Mouse (Mus musculus) neural tube, embryonic 11.5 days (tissue): ENCODE results near the gene Wdr47. TPM values are rescaled to one million over a fixed set of nuclear protein-coding genes. Genes with fewer than 3 reads are reported as not detected.
"Not testable (repeated sequence)": the region's sequence is repeated elsewhere in the genome, so short reads cannot be mapped to it uniquely, and the experiment has no call there.

Experiments used
- ATAC-seq: fragments of 200-750 bp; cut with Nextera tagmentation; 2 replicates; pipeline ENCODE4 v1.8.0; 2017; ENCODE audit warnings: moderate number of reproducible peaks, mild to moderate bottlenecking, moderate TSS enrichment, moderate library complexity; ENCODE audit not compliant: insufficient read depth, low FRiP score, low TSS enrichment
- DNase-seq: peaks from one replicate; pipeline ENCODE4 v3.0.0-alpha.2; 2015; ENCODE audit warnings: low spot score
- H3K27ac ChIP-seq: fragments of 300-500 bp; sonication (generic); 2 replicates; pipeline ENCODE4 v1.5.1; 2014; ENCODE audit warnings: low read depth, mild to moderate bottlenecking, low read length
- H3K27me3 ChIP-seq: fragments of 300-500 bp; sonication (generic); 2 replicates; pipeline ENCODE4 v1.6.1; 2014; ENCODE audit warnings: mild to moderate bottlenecking, low read length, mixed read lengths; ENCODE audit not compliant: control insufficient read depth, insufficient read depth
- H3K36me3 ChIP-seq: fragments of 300-500 bp; sonication (generic); 2 replicates; pipeline ENCODE4 v1.6.1; 2014; ENCODE audit warnings: mild to moderate bottlenecking, low read length, moderate library complexity, mixed read lengths; ENCODE audit not compliant: control insufficient read depth, insufficient read depth
- H3K4me1 ChIP-seq: fragments of 300-500 bp; sonication (generic); 2 replicates; pipeline ENCODE4 v1.6.1; 2014; ENCODE audit warnings: low read length, mixed read lengths; ENCODE audit not compliant: control insufficient read depth, insufficient read depth
- H3K4me2 ChIP-seq: fragments of 300-500 bp; sonication (generic); 2 replicates; pipeline ENCODE4 v1.6.1; 2014; ENCODE audit warnings: low read depth, mild to moderate bottlenecking, moderate library complexity
- H3K4me3 ChIP-seq: fragments of 300-500 bp; sonication (generic); 2 replicates; pipeline ENCODE4 v1.5.1; 2014; ENCODE audit warnings: low read depth, low read length
- H3K9ac ChIP-seq: fragments of 300-500 bp; sonication (generic); 2 replicates; pipeline ENCODE4 v1.6.1; 2014; ENCODE audit warnings: mild to moderate bottlenecking, low read length
- H3K9me3 ChIP-seq: fragments of 300-500 bp; sonication (generic); 2 replicates; pipeline ENCODE4 v1.6.1; 2016; ENCODE audit warnings: low read length; ENCODE audit not compliant: control insufficient read depth
- WGBS: fragments of 180-500 bp; shearing (Covaris S2); extraction: QIAGEN DNeasy Blood & Tissue Kit; methylation state at CpG from one replicate; pipeline ENCODE4 v1.1.7; 2014; 5-methylcytosine and 5-hydroxymethylcytosine counted together
- microRNA-seq: library from miRNA; unstranded; fragments of <30 nt; microRNA quantifications from one replicate; pipeline ENCODE4, GENCODE M21; 2016
- polyA plus RNA-seq: library from polyadenylated mRNA; unstranded; fragments of >200 nt; fragmentation: Nextera tagmentation; extraction: Ambion mirVana; gene quantifications from 2 replicates; pipeline ENCODE4 v1.2.1, GENCODE M21; 2014

The Wdr47 gene
- polyA plus RNA-seq, 1 experiment from 2014 or later, result 54.6 TPM

DNA sequence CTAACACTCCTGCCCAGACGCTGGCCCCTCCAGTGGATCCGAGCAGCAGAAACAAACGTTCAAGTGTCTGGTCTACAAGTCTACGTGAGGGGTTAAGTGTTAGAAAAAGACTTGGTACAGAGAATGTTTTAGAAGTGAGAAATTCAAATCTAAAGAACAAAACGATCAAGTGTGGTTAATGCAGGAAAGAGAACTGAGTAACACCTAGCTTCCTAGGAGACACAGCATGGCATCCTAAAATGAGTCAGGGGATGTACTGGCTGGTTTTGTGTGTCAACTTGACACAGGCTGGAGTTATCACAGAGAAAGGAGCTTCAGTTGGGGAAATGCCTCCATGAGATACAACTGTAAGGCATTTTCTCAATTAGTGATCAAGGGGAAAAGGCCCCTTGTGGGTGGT, 92.5 kb downstream of the Wdr47 start:
- H3K4me2 ChIP-seq, H3K27me3 ChIP-seq, H3K4me1 ChIP-seq, H3K9me3 ChIP-seq, DNase-seq, H3K9ac ChIP-seq, H3K27ac ChIP-seq, H3K4me3 ChIP-seq, ATAC-seq: not testable (repeated sequence)
- WGBS, result 94% methylated on average over 5 of the region's 5 CpGs
- peaks cover 24% of the 10 kb centered on the region for H3K36me3 ChIP-seq

DNA sequence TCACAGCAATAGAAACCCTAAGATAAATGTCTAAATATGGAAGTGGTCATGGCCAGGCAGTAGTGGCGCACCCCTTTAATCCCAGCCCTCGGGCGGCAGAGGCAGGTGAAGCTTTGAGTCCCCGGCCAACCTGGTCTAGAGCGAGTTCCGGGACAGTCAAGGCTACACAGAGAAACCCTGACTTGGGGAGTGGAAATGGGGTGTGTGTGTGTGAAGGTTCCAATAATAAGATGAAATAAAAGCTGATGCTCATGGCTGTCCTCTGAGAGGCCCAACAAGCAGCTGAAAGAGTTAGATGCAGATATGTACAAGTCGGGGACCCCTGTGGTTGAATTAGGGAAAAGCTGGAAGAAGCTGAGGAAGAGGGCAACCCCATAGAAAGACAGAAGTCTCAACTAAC, 94.6 kb downstream of the Wdr47 start:
- Histone ChIP-seq H3K27me3 (no peaks in the 10 kb centered on the region), H3K9me3 (no peaks in the 10 kb centered on the region), H3K36me3 (peaks cover 20% of the 10 kb centered on the region), H3K4me3 (no peak overlapping the region), H3K9ac (no peak overlapping the region), H3K4me2 (no peak overlapping the region), H3K4me1 (no peaks in the 10 kb centered on the region), H3K27ac (no peak overlapping the region)
- 95% methylated on average over 7 of the region's 7 CpGs for WGBS
- no peak for ATAC-seq
- DNase-seq, result no peak

DNA sequence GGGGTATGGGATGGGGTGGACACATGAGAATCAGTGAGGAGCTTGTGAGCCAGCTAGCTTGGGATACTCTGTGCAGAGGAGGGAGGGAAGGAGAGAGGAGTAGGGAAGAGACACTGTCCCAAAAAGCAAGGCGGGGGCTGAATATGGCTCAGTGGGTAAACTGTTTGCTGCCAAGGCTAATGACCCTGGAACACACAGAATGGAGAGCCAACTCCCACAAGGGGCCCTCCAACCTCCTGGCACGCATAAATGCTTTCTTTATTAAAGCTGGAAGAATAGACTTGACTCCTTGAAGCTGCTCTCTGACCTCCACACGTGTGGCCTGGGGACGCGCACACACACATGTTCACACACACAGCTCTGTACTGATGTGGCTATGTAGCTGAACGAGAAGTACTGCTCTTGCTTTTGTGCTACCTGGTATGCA, 97.9 kb downstream of the Wdr47 start:
- no peaks in the 10 kb centered on the region for H3K9me3 ChIP-seq
- H3K27me3 ChIP-seq, result no peaks in the 10 kb centered on the region
- DNase-seq (no peak), ATAC-seq (no peak)
- H3K4me2 ChIP-seq, result no peak overlapping the region
- no peak overlapping the region for H3K4me3 ChIP-seq
- H3K27ac ChIP-seq, result no peak overlapping the region
- no peak overlapping the region for H3K9ac ChIP-seq
- H3K36me3 ChIP-seq, result peaks cover 10% of the 10 kb centered on the region
- H3K4me1 ChIP-seq, result no peaks in the 10 kb centered on the region
- 84% methylated on average over 6 of the region's 6 CpGs for WGBS

DNA sequence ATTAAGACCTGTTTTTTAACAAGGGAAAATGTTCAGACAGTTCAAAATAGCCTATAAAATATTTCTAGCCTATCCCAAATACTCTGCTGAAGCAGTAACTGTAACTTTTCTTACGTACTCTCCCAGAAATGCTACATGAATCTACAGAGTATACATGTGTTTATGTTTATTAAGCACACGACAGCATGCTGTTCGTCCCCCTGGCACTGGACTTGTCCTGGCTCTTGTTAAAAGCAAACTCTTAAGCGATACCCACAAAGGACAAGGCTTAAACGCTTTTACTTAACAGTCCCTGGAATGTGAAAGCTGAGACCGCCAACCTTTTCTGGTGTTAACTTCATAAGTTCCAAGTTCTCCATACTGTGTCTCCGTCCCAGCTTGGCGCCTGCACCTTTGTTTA, 98.4 kb downstream of the Wdr47 start:
- no peaks in the 10 kb centered on the region for H3K4me1 ChIP-seq
- no peaks in the 10 kb centered on the region for H3K27me3 ChIP-seq
- peaks cover 10% of the 10 kb centered on the region for H3K36me3 ChIP-seq
- H3K27ac ChIP-seq, result no peak overlapping the region
- ATAC-seq, result no peak
- WGBS, result 93% methylated on average over 8 of the region's 8 CpGs
- no peak overlapping the region for H3K9ac ChIP-seq
- H3K4me2 ChIP-seq, result no peak overlapping the region
- H3K9me3 ChIP-seq, result no peaks in the 10 kb centered on the region
- no peak for DNase-seq
- H3K4me3 ChIP-seq, result no peak overlapping the region

DNA sequence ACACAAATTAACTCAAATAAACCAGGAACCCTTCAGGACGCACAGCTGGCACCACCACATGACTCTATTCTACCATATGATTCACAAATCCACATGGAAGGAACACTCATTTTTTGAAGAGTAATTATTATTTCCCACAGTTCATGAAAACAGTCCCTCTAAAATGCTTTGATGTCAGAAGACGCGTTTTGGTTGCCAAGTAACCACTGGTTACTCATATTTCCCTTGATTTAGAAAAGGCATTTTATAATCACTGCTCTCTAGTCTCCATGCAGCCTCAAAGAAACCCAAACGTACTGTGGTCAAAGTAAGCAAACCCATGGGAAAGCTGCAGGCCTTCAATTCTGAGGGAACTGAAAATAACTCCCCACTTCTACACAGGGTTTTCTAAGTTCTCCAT, 98.9 kb downstream of the Wdr47 start:
- WGBS, result 91% methylated on average over 4 of the region's 4 CpGs
- Histone ChIP-seq H3K27ac (no peak overlapping the region), H3K4me1 (no peaks in the 10 kb centered on the region), H3K9me3 (no peaks in the 10 kb centered on the region), H3K36me3 (peaks cover 10% of the 10 kb centered on the region), H3K4me3 (no peak overlapping the region), H3K4me2 (no peak overlapping the region), H3K27me3 (no peaks in the 10 kb centered on the region), H3K9ac (no peak overlapping the region)
- DNase-seq (no peak), ATAC-seq (no peak)

DNA sequence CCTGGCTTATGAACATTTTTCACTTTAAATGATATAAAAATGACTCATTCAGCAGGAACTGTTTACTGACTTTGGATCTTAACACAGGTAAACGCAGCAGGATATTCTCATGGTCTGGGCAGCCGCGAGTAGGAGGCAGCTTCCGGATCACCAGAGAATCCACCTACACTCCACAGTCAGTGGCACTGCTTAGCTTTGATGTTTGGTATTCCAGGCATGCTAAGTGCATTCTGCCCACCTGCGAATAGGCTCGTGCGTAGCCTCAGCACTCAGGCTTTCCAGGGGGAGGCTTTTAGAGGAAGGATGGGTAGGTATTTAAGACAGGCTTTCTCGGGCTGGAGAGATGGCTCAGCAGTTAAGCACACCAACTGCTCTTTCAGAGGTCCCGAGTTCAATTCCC, 103.2 kb downstream of the Wdr47 start:
- 91% methylated on average over 9 of the region's 9 CpGs for WGBS
- Histone ChIP-seq H3K9me3 (no peaks in the 10 kb centered on the region), H3K4me3 (no peak overlapping the region), H3K27me3 (no peaks in the 10 kb centered on the region), H3K4me2 (no peak overlapping the region), H3K9ac (no peak overlapping the region), H3K27ac (no peak overlapping the region), H3K4me1 (no peaks in the 10 kb centered on the region), H3K36me3 (peaks cover 11% of the 10 kb centered on the region)
- no peak for DNase-seq
- ATAC-seq, result no peak

Small RNA genes within 50 kb of the gene (microRNA-seq; reads per million reads assigned to microRNA genes)
- not detected for gene Gm22860

Other genes starting within 250 kb of the Wdr47 start
- gene Mybphl, start 226.4 kb upstream of the Wdr47 start, polyA plus RNA-seq, result 0.19 and 0.31 TPM in 2 replicates
- gene Psrc1, start 207.4 kb upstream of the Wdr47 start, polyA plus RNA-seq, result 52.0 and 54.0 TPM in 2 replicates
- gene Celsr2, start 175.7 kb upstream of the Wdr47 start, polyA plus RNA-seq, result 65.2 and 65.5 TPM in 2 replicates
- gene Sars, start 146.1 kb upstream of the Wdr47 start, polyA plus RNA-seq, result 214 and 216 TPM in 2 replicates
- gene 1700013F07Rik, start 57.1 kb upstream of the Wdr47 start, polyA plus RNA-seq, result not detected in 2 replicates
- 1.4 and 1.8 TPM in 2 replicates for gene 5330417C22Rik, start 54.7 kb upstream of the Wdr47 start, polyA plus RNA-seq
- gene Tmem167b, start 28.8 kb upstream of the Wdr47 start, polyA plus RNA-seq, result 55.4 and 56.6 TPM in 2 replicates
- gene Taf13, start 19.6 kb upstream of the Wdr47 start, polyA plus RNA-seq, result 70.7 and 74.8 TPM in 2 replicates
- 49.2 and 53.6 TPM in 2 replicates for gene Clcc1, start 62.6 kb downstream of the Wdr47 start, polyA plus RNA-seq
- gene Gpsm2, start 131.0 kb downstream of the Wdr47 start, polyA plus RNA-seq, result 101 and 109 TPM in 2 replicates
- 0.08 and 0.15 TPM in 2 replicates for gene Aknad1, start 148.4 kb downstream of the Wdr47 start, polyA plus RNA-seq
- gene Stxbp3, start 249.2 kb downstream of the Wdr47 start, polyA plus RNA-seq, result 20.8 and 25.4 TPM in 2 replicates